Mouse (Mus musculus): ENCODE results near the gene Tax1bp1. TPM values are rescaled to one million over a fixed set of nuclear protein-coding genes. Genes with fewer than 3 reads are reported as not detected.
"Not testable (repeated sequence)": the region's sequence is repeated elsewhere in the genome, so short reads cannot be mapped to it uniquely, and the experiment has no call there.

Gene Tax1bp1
- 123 and 153 TPM in 2 replicates for total RNA-seq (2014; fragmentation: Nextera tagmentation)
- 135 and 165 TPM in 2 replicates for total RNA-seq (2017)
- polyA plus RNA-seq (2012), result 10.0 and 13.5 TPM in 2 replicates

DNA sequence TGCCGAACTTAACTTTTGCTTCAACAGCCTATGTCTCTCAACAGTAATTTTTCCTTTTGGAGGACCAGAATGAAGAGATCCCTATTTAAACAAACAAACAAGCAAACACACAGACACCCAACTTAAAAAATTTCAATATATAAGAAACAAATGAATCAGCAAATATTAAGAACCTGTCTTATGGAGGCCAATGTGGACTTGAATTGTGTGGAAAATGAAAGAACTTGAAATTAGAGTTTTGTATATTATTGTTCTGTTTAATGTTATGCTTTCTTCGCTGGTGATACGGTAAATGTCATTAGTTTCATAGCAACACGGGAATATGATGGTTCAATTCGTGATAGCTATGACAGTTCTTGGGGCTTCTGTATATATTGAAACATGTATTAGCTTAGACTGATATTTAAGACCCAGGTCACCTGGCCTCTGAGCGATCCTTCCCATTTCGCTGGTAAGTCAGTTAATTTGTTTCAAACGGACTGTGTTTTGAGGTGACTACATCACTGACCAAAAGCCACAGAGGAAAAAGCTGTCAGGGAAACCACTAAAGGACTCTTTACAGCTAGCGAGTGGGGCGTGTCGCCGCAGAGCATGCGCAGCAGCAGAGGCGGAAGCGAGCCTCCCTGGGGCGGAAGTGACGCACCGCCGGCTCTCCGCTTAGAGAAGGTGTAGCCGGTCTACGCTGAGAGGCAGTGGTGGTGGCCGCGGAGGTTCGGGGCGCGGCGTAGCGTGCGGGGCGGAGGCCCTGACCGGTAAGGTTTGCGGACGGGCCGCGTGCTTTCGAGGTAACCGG is at the start of gene Tax1bp1:
Tax1bp1 (plus strand) TSS at position 626 of the 793 bp plus-strand sequence.
- Histone ChIP-seq H3K9me3 (replicated peaks) (no peaks in the 10 kb centered on the region), H3K36me3 (replicated peaks) (no peaks in the 10 kb centered on the region), H3K4me3 (ENCODE audit: low read depth, low read length) (peak within 1 kb of the TSS; percentile 96), H3K27me3 (ENCODE audit: insufficient read depth, low read length) (0 out of 2 replicates have a peak, but pooled peaks cover 3% of the 10 kb centered on the region), H3K4me1 (ENCODE audit: insufficient read depth, low read depth, low read length) (peaks cover 11% of the 10 kb centered on the region)
- peak; percentile 87 for DNase-seq (ENCODE audit: low spot score)
- TF ChIP-seq GATA1 (IDR thresholded peaks at IDR 0.05; ENCODE audit: borderline replicate concordance, low read length) (no peak), TAL1 (conservative IDR thresholded peaks at IDR 0.05; ENCODE audit: low read depth, low read length) (no peak), POLR2AphosphoS5 (IDR thresholded peaks at IDR 0.05; ENCODE audit: insufficient replicate concordance, low read depth, low read length) (no peak), GATA2 (IDR thresholded peaks at IDR 0.05; ENCODE audit: borderline replicate concordance, low read depth, low read length) (no peak), CTCF (IDR thresholded peaks at IDR 0.05; ENCODE audit: low read depth, low read length) (no peak)
- peak; percentile 88 for ATAC-seq (ENCODE audit: extremely low read depth, insufficient number of reproducible peaks, low FRiP score, poor library complexity, severe bottlenecking)

DNA sequence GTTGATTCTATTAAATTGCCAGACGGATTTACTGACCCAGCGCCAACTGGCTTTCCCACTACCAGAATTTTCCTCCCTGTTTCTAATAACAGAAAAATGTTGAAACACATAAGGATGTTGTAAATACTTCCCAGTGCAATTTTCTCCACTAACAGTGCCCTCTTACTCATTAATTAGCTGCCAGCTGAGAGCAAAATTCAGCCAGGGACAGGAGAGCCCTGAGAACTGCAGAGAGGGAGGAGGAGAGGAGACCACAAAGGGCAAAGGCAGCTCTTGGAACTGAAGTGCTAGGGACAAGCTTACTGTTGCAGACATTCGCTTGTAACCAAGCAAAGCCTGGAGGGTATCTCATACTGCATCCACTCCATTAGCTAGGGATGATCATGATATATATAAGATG is 45.9 kb upstream of the Tax1bp1 start:
- Histone ChIP-seq H3K4me3 (ENCODE audit: low read depth, low read length) (no peak overlapping the region), H3K4me1 (ENCODE audit: insufficient read depth, low read depth, low read length) (peaks cover 12% of the 10 kb centered on the region), H3K27me3 (ENCODE audit: insufficient read depth, low read length) (peaks cover 5% of the 10 kb centered on the region; the same call in 1 of the 2 replicates), H3K36me3 (replicated peaks) (no peaks in the 10 kb centered on the region), H3K9me3 (replicated peaks) (no peaks in the 10 kb centered on the region)
- no peak for ATAC-seq (ENCODE audit: extremely low read depth, insufficient number of reproducible peaks, low FRiP score, poor library complexity, severe bottlenecking)
- DNase-seq (ENCODE audit: low spot score), result no peak
- TF ChIP-seq TAL1 (conservative IDR thresholded peaks at IDR 0.05; ENCODE audit: low read depth, low read length), result no peak
- no peak for TF ChIP-seq POLR2AphosphoS5 (IDR thresholded peaks at IDR 0.05; ENCODE audit: insufficient replicate concordance, low read depth, low read length)
- no peak for TF ChIP-seq CTCF (IDR thresholded peaks at IDR 0.05; ENCODE audit: low read depth, low read length)
- TF ChIP-seq GATA1 (IDR thresholded peaks at IDR 0.05; ENCODE audit: borderline replicate concordance, low read length), result no peak
- no peak for TF ChIP-seq GATA2 (IDR thresholded peaks at IDR 0.05; ENCODE audit: borderline replicate concordance, low read depth, low read length)

DNA sequence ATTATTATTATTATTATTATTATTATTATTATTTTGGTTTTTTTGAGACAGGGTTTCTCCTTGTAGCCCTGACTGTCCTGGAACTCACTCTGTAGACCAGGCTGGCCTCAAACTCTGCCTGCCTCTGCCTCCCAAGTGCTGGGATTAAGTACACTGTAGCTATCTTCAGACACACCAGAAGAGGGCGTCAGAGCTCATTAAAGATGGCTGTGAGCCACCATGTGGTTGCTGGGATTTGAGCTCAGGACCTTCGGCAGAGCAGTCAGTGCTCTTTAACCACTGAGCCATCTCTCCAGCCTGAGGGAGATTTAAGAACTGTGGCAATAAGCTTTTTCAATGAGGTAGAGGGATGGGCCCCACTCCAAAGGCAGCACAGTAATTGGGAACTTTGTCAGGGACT is 43.7 kb upstream of the Tax1bp1 start:
- not testable (repeated sequence) for H3K36me3 ChIP-seq (replicated peaks); ATAC-seq (ENCODE audit: extremely low read depth, insufficient number of reproducible peaks, low FRiP score, poor library complexity, severe bottlenecking); H3K9me3 ChIP-seq (replicated peaks); DNase-seq (ENCODE audit: low spot score); H3K4me3 ChIP-seq (ENCODE audit: low read depth, low read length)
- H3K4me1 ChIP-seq (ENCODE audit: insufficient read depth, low read depth, low read length), result peaks cover 13% of the 10 kb centered on the region
- H3K27me3 ChIP-seq (ENCODE audit: insufficient read depth, low read length), result peaks cover 12% of the 10 kb centered on the region

DNA sequence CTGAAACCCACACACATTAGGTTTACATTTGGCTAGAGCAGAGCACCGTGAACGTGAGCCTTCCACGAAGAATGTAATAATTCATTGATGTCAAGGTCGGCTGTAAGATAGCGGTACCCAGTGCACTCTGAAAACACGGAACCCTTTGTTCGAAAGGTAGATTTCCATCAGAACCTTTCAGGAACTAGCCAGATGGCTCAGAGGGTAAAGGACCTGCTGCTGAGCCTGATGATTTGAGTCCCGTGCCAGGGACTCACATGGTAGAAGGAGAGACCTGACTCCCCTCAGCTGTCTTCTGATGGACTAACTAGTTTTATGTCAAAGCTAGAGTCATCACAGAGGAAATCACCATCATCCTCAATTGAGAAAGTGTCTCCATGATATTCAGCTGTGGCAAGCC is 41.7 kb upstream of the Tax1bp1 start:
- no peak for TF ChIP-seq TAL1 (conservative IDR thresholded peaks at IDR 0.05; ENCODE audit: low read depth, low read length)
- no peak for TF ChIP-seq GATA2 (IDR thresholded peaks at IDR 0.05; ENCODE audit: borderline replicate concordance, low read depth, low read length)
- TF ChIP-seq CTCF (IDR thresholded peaks at IDR 0.05; ENCODE audit: low read depth, low read length), result no peak
- TF ChIP-seq POLR2AphosphoS5 (IDR thresholded peaks at IDR 0.05; ENCODE audit: insufficient replicate concordance, low read depth, low read length), result no peak
- TF ChIP-seq GATA1 (IDR thresholded peaks at IDR 0.05; ENCODE audit: borderline replicate concordance, low read length), result no peak
- DNase-seq (ENCODE audit: low spot score), result no peak
- H3K4me1 ChIP-seq (ENCODE audit: insufficient read depth, low read depth, low read length), result peaks cover 21% of the 10 kb centered on the region

DNA sequence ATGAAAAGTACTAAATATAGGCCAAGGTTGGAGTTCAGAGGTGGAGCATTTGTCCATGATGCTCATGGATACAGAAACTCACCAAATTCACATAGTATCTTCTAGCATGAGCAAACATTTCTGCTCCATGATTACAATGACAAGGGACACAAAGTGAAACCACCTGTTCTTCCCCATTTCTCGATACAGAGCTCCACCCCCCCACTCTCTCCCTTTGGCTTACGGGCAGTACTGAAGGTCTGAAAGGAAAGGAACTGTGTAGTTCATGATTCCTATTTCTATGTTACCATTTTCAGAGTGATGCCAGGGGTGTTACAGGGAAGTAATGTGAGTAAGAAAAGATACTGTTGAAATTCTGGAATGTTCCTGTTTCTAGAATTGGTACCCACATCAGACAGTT is 41.0 kb upstream of the Tax1bp1 start:
- TF ChIP-seq GATA2 (IDR thresholded peaks at IDR 0.05; ENCODE audit: borderline replicate concordance, low read depth, low read length) (no peak), CTCF (IDR thresholded peaks at IDR 0.05; ENCODE audit: low read depth, low read length) (no peak), TAL1 (conservative IDR thresholded peaks at IDR 0.05; ENCODE audit: low read depth, low read length) (no peak), POLR2AphosphoS5 (IDR thresholded peaks at IDR 0.05; ENCODE audit: insufficient replicate concordance, low read depth, low read length) (no peak), GATA1 (IDR thresholded peaks at IDR 0.05; ENCODE audit: borderline replicate concordance, low read length) (no peak)
- H3K4me3 ChIP-seq (ENCODE audit: low read depth, low read length), result peak overlapping the region; percentile 27; the same call in 1 of the 2 replicates

More for the DNA sequence above, 41.7 kb upstream of the Tax1bp1 start:
- Histone ChIP-seq H3K4me3 (ENCODE audit: low read depth, low read length) (no peak overlapping the region), H3K9me3 (replicated peaks) (no peaks in the 10 kb centered on the region), H3K27me3 (ENCODE audit: insufficient read depth, low read length) (peaks cover 12% of the 10 kb centered on the region), H3K36me3 (replicated peaks) (no peaks in the 10 kb centered on the region)
- no peak for ATAC-seq (ENCODE audit: extremely low read depth, insufficient number of reproducible peaks, low FRiP score, poor library complexity, severe bottlenecking)

DNA sequence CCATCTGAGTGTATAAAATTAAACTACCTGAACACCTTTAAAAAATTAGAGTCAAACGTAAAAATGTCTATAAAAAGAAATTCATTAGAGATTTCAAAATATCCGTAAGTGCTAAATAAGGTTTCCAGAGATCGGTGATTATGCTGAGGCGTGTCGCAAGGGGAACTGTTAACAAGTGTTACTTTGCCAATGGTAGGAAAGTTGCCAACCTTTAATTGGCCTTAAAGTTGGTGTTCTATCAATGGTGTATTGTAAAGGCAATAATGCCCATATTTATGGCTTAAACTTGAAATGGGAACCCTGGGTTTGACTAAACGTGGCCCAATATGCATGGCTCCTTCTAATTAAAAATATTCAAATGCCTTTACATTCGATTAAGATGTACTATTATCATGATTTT is 39.8 kb upstream of the Tax1bp1 start:
- TF ChIP-seq TAL1 (conservative IDR thresholded peaks at IDR 0.05; ENCODE audit: low read depth, low read length), result no peak
- TF ChIP-seq POLR2AphosphoS5 (IDR thresholded peaks at IDR 0.05; ENCODE audit: insufficient replicate concordance, low read depth, low read length), result no peak
- TF ChIP-seq GATA2 (IDR thresholded peaks at IDR 0.05; ENCODE audit: borderline replicate concordance, low read depth, low read length), result no peak
- no peak for TF ChIP-seq GATA1 (IDR thresholded peaks at IDR 0.05; ENCODE audit: borderline replicate concordance, low read length)
- TF ChIP-seq CTCF (IDR thresholded peaks at IDR 0.05; ENCODE audit: low read depth, low read length), result no peak
- Histone ChIP-seq H3K27me3 (ENCODE audit: insufficient read depth, low read length) (peaks cover 17% of the 10 kb centered on the region), H3K9me3 (replicated peaks) (no peaks in the 10 kb centered on the region), H3K4me3 (ENCODE audit: low read depth, low read length) (no peak overlapping the region), H3K36me3 (replicated peaks) (no peaks in the 10 kb centered on the region), H3K4me1 (ENCODE audit: insufficient read depth, low read depth, low read length) (peaks cover 21% of the 10 kb centered on the region)
- ATAC-seq (ENCODE audit: extremely low read depth, insufficient number of reproducible peaks, low FRiP score, poor library complexity, severe bottlenecking) (no peak), DNase-seq (ENCODE audit: low spot score) (no peak)

More for the DNA sequence above, 41.0 kb upstream of the Tax1bp1 start:
- H3K9me3 ChIP-seq (replicated peaks), result no peaks in the 10 kb centered on the region
- H3K4me1 ChIP-seq (ENCODE audit: insufficient read depth, low read depth, low read length), result peaks cover 21% of the 10 kb centered on the region
- ATAC-seq (ENCODE audit: extremely low read depth, insufficient number of reproducible peaks, low FRiP score, poor library complexity, severe bottlenecking) (no peak), DNase-seq (ENCODE audit: low spot score) (no peak)
- H3K27me3 ChIP-seq (ENCODE audit: insufficient read depth, low read length), result peaks cover 14% of the 10 kb centered on the region
- no peaks in the 10 kb centered on the region for H3K36me3 ChIP-seq (replicated peaks)

Data from G1E (cell line).